Mouse (Mus musculus) olfactory bulb, adult 2 months (tissue): Measurements from ENCODE around the gene Mecom. TPM values are rescaled to one million over a fixed set of nuclear protein-coding genes. Genes with fewer than 3 reads are reported as not detected.

Source experiments
- H3K27ac ChIP-seq: fragments of 200-500 bp; 2 replicates; pipeline ENCODE4 v1.5.1; 2012; ENCODE audit warnings: low read depth, low read length; ENCODE audit not compliant: insufficient read depth
- H3K4me1 ChIP-seq: fragments of 200-500 bp; 2 replicates; pipeline ENCODE4 v1.6.1; 2012; ENCODE audit warnings: low read length; ENCODE audit not compliant: control insufficient read depth, insufficient read depth
- H3K4me3 ChIP-seq: fragments of 200-500 bp; 2 replicates; pipeline ENCODE4 v1.5.1; 2012; ENCODE audit warnings: mild to moderate bottlenecking, low read depth, low read length, moderate library complexity; ENCODE audit not compliant: insufficient read depth
- CTCF ChIP-seq: fragments of 200-500 bp; IDR thresholded peaks from 2 replicates; pipeline ENCODE4 v1.5.1; 2012; ENCODE audit warnings: low read depth, mild to moderate bottlenecking, low read length, moderate library complexity; ENCODE audit not compliant: insufficient read depth
- POLR2A ChIP-seq: fragments of 200-500 bp; IDR thresholded peaks from 2 replicates; pipeline ENCODE4 v1.6.1; 2012; ENCODE audit warnings: mild to moderate bottlenecking, low read depth, low read length, moderate library complexity; ENCODE audit not compliant: insufficient read depth
- WGBS: fragments of 180-500 bp; shearing (Covaris S2); methylation state at CpG from one replicate; pipeline ENCODE4 v1.1.7; 2018; 5-methylcytosine and 5-hydroxymethylcytosine counted together
- polyA plus RNA-seq: library from polyadenylated mRNA; stranded (reverse); fragments of >200 nt; gene quantifications from 2 replicates; pipeline ENCODE4 v1.2.4, GENCODE M21; 2012; ENCODE audit warnings: low replicate concordance; ENCODE audit not compliant: missing spikeins, insufficient read depth, insufficient read length

Mecom gene
- polyA plus RNA-seq, 1 experiment, result not detected

- WGBS, result 60% methylated on average over 6 of the region's 6 CpGs
- no peak for TF ChIP-seq POLR2A
- no peak for TF ChIP-seq CTCF
- H3K4me3 ChIP-seq, result no peak overlapping the region
- H3K27ac ChIP-seq, result no peak overlapping the region
- H3K4me1 ChIP-seq, result peaks cover 2% of the 10 kb centered on the region; the same call in 1 of the 2 replicates
These were observed 193.7 kb downstream of the Mecom start for GRCm38 (mm10) chr3:30353878-30354727.

GRCm38 (mm10) chr3:30349279-30349678 lies 198.5 kb downstream of the Mecom start:
- H3K4me3 ChIP-seq, result no peak overlapping the region
- H3K27ac ChIP-seq, result no peak overlapping the region
- TF ChIP-seq CTCF, result no peak
- no peak for TF ChIP-seq POLR2A
- WGBS, result 33% methylated on average over 7 of the region's 7 CpGs
- H3K4me1 ChIP-seq, result peaks cover 3% of the 10 kb centered on the region; the same call in 1 of the 2 replicates

GRCm38 (mm10) chr3:30344151-30344550 lies 203.7 kb downstream of the Mecom start:
- TF ChIP-seq POLR2A (no peak), CTCF (no peak)
- WGBS, result 84% methylated on average over 4 of the region's 4 CpGs
- Histone ChIP-seq H3K4me1 (peaks cover under 1% of the 10 kb centered on the region; the same call in 1 of the 2 replicates), H3K27ac (no peak overlapping the region), H3K4me3 (no peak overlapping the region)

- no peak overlapping the region for H3K4me3 ChIP-seq
- WGBS, result 79% methylated on average over 6 of the region's 6 CpGs
- no peak overlapping the region for H3K27ac ChIP-seq
- TF ChIP-seq POLR2A, result no peak
- no peak for TF ChIP-seq CTCF
- H3K4me1 ChIP-seq, result no peaks in the 10 kb centered on the region
These were observed 215.5 kb downstream of the Mecom start for GRCm38 (mm10) chr3:30332337-30332736.

GRCm38 (mm10) chr3:30330476-30330875 lies 217.3 kb downstream of the Mecom start:
- H3K4me1 ChIP-seq, result no peaks in the 10 kb centered on the region
- no peak overlapping the region for H3K4me3 ChIP-seq
- WGBS, result 64% methylated on average over 3 of the region's 3 CpGs
- TF ChIP-seq POLR2A, result no peak
- TF ChIP-seq CTCF, result no peak
- no peak overlapping the region for H3K27ac ChIP-seq

- no peaks in the 10 kb centered on the region for H3K4me1 ChIP-seq
- 76% methylated on average over 3 of the region's 3 CpGs for WGBS
- H3K27ac ChIP-seq, result no peak overlapping the region
- TF ChIP-seq POLR2A (no peak), CTCF (no peak)
- no peak overlapping the region for H3K4me3 ChIP-seq
These were observed 217.8 kb downstream of the Mecom start for GRCm38 (mm10) chr3:30330021-30330420.

- H3K4me3 ChIP-seq, result no peak overlapping the region
- no peak for TF ChIP-seq CTCF
- TF ChIP-seq POLR2A, result no peak
- no peak overlapping the region for H3K27ac ChIP-seq
- H3K4me1 ChIP-seq, result no peaks in the 10 kb centered on the region
- 55% methylated on average over 2 of the region's 2 CpGs for WGBS
These were observed 232.9 kb downstream of the Mecom start for GRCm38 (mm10) chr3:30314955-30315354.

GRCm38 (mm10) chr3:30308081-30308480 lies 239.7 kb downstream of the Mecom start:
- Histone ChIP-seq H3K27ac (no peak overlapping the region), H3K4me3 (no peak overlapping the region), H3K4me1 (no peaks in the 10 kb centered on the region)
- whole genome bisulfite sequencing, result 66% methylated on average over 4 of the region's 4 CpGs
- TF ChIP-seq CTCF (no peak), POLR2A (no peak)

- WGBS, result 95% methylated on average over 6 of the region's 6 CpGs
- Histone ChIP-seq H3K4me3 (no peak overlapping the region), H3K4me1 (no peaks in the 10 kb centered on the region), H3K27ac (no peak overlapping the region)
- TF ChIP-seq CTCF (no peak), POLR2A (no peak)
These were observed 240.2 kb downstream of the Mecom start for GRCm38 (mm10) chr3:30307601-30308000.

GRCm38 (mm10) chr3:30306080-30306479 lies 241.7 kb downstream of the Mecom start:
- WGBS, result 62% methylated on average over 3 of the region's 3 CpGs
- H3K27ac ChIP-seq, result no peak overlapping the region
- H3K4me3 ChIP-seq, result no peak overlapping the region
- no peaks in the 10 kb centered on the region for H3K4me1 ChIP-seq
- TF ChIP-seq POLR2A (no peak), CTCF (no peak)
